Mouse (Mus musculus) erythroblast, adult 5-6 weeks (primary cell): Measurements from ENCODE around the gene Ano6. TPM values are rescaled to one million over a fixed set of nuclear protein-coding genes. Genes with fewer than 3 reads are reported as not detected.

ENCODE experiments used
- ATAC-seq: replicated peaks from 2 replicates; pipeline ENCODE4 v1.8.0; 2016; ENCODE audit warnings: moderate number of reproducible peaks, mild to moderate bottlenecking, moderate TSS enrichment, inconsistent platforms; ENCODE audit not compliant: poor library complexity, low FRiP score, severe bottlenecking
- total RNA-seq, 2 experiments: library from RNA; stranded (forward) in 1 of 2; stranded (reverse) in 1 of 2; fragments of 150-400 nt in 1 of 2; fragments of 200-764, 138-1000 nt in 1 of 2; gene quantifications; 2 replicates each; pipeline versions ENCODE4 v1.2.3 to v1.2.4; 2015 to 2017; ENCODE audit warnings: low replicate concordance in 2 of 2

Ano6 gene
- total RNA-seq, 2 experiments from 2014 or later, result 9.6 to 20.5 TPM

GRCm38 (mm10) chr15:95765936-95766335 lies 24.7 kb upstream of the Ano6 start:
- ATAC-seq, result no peak

GRCm38 (mm10) chr15:95767825-95768224 lies 22.8 kb upstream of the Ano6 start:
- no peak; the same call in 1 of the 2 replicates for ATAC-seq

GRCm38 (mm10) chr15:95768703-95769102 lies 21.9 kb upstream of the Ano6 start:
- ATAC-seq, result no peak

DNA sequence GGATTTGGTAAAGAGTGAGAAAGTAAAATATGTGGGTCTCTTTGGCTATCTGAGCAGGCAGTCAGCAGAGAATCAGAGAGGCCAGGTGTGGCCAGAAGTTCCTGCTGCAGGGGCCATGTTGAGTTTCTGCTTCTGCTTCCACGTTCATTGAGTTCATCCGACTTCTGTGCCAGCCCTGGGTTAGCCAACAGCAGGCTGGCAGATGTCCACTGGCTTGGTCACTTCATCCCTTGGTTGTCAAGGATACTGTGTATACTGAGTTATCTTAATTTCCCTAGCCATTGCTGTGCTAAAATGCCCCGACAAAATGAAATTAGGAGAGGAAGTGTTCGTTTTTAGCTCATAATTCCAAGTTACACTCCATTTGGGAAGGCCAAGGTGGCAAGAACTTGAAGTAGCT lies 21.1 kb upstream of the Ano6 start:
- ATAC-seq, result no peak

DNA sequence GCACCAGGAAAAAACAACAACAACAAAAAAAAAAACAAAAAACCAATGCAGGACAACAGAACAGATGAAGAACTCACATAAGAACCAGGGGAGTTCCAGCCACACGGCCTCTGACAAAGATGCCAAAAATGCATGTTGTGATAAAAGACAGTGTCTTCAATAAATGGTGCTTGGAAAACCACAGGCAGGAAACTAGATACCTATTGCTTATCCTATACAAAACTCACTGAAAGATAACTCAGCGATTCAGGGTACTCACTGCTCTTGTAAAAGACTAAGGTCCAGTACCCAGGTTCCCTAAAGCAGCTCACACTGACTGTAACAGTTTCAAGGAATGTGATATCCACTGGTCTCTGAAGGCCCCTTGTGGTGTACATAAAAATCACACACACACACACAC lies 20.3 kb upstream of the Ano6 start:
- no peak for ATAC-seq

GRCm38 (mm10) chr15:95772374-95772773 lies 18.3 kb upstream of the Ano6 start:
- no peak for ATAC-seq

- peak; percentile 90 for ATAC-seq
Observed at GRCm38 (mm10) chr15:95772861-95773836, 17.5 kb upstream of the Ano6 start.

DNA sequence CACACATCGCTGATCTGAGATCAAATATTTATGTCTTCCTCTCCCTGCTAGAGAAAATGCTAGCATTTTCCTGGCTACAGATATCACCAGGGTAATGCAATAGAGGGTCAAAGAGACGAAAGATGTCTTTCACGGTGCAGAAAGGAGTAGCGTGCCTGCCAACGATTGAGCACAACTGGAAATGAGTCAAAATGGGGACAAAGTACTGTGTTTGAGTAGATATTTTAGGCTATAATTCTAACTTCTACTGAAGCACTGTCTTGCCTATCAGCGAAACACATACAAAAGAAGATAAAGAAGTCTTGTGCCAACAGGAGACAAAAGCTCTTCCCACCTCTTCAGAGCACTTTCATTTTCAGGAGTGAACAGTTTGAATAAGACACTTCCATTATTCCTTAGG lies 16.4 kb upstream of the Ano6 start:
- ATAC-seq, result no peak

- no peak for ATAC-seq
Observed at GRCm38 (mm10) chr15:95774674-95775414, 15.8 kb upstream of the Ano6 start.

GRCm38 (mm10) chr15:95777743-95778142 lies 12.9 kb upstream of the Ano6 start:
- ATAC-seq, result no peak

GRCm38 (mm10) chr15:95778710-95779109 lies 11.9 kb upstream of the Ano6 start:
- no peak for ATAC-seq

GRCm38 (mm10) chr15:95786624-95787023 lies 4.0 kb upstream of the Ano6 start:
- ATAC-seq, result no peak

DNA sequence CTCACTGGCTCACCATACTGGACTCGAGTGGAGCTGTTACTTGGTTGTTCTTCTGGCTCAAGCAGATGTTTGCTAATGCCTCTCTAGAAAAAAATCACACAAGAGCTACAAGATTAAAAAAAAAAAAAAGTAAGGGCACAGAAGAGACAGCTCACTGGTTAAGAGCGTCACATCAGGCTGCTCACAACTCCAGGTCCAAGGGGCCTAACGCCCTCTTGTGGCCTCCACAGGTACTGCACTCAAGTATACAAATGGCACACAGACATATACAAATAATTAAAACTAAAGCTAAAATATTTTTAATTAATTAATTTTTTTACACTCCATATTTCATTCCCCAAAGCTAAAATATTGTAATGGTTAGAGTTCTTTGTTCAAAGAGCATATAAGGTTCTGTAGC lies 3.1 kb upstream of the Ano6 start:
- ATAC-seq, result no peak

DNA sequence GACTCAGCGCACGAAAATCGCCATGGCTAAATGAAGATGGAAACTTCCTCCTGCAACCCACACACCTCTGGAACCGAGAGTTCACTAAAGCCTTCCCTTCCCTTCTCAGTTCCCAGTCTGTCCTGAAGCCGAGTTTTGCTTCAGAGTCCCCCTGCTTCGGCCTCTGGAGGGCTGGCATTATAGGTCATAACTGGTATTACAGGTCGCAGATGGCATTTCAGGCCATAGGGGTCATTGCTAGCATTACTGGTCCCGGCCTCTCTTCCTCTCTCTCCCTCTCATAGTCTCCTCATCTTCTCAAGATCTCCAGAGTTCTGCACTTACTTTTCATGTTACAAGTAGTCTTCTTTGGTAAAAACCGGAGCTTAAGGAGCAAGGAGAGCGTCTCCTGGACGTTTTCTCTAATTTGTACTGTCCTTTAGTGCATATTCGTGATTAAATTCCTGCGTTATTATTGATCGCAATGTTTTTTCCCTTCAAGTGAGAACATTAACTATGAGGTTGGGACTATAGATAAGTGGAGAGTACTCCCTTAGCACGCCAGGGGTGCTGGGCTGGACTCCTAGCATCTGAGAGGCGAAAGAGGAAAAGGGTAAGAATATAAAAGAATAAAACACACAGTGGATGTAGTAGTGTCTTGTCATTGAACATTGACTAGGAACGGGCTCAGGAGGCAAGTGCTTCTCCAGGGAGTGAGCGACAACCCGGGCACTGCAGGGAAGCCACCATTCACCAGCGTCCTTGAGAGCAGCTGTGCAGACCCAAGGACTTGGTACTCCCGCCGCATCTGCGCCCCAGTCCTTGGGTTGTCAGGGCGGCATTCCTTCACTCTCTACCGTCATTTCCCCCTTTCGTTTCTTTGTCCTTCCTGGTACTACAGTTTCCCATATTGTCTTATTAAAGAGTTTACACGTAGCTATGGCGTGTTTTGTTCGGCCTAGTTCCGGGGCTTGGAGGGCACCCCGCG lies 798 bp upstream of the Ano6 start:
- no peak for ATAC-seq

GRCm38 (mm10) chr15:95791141-95791791 lies 623 bp downstream of the Ano6 start:
- ATAC-seq, result peak; percentile 4; the same call in 1 of the 2 replicates

DNA sequence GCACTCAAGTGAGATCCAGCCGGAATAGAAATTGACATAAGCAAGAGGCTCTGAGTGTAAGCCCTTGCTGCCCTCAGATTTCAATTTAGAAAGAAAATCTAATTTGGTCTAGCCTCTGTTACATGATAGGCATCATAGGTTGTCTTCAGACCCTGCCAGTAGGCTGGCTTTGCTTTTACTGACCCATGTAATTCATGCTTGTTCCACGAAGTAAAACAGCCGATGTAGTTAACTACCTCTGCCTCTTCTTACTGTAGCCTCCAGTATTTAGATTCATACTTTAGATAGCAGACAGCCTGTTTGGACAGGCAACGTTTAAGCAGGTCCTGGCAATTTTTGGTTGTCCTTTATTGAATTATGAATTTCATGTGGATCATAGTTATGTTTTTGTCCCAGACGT lies 1.2 kb downstream of the Ano6 start:
- ATAC-seq, result no peak

- ATAC-seq, result no peak
Observed at GRCm38 (mm10) chr15:95792261-95793260, 1.9 kb downstream of the Ano6 start.
